Mouse (Mus musculus) liver, adult (tissue): ENCODE measurements at regions not wholly inside any gene's neighbourhood (a gene's known extent, or its start where the extent isn't known, plus 50 kb on each side); places are given as distances from the start of the nearest gene placed in this dataset.
A peak's percentile ranks its signal among the peaks of the same experiment; 100 is the strongest.

Experiments
- GATA4 ChIP-seq: IDR thresholded peaks from 2 replicates; pipeline ENCODE4 v1.6.1; 2014; ENCODE audit warnings: mild to moderate bottlenecking, low read length; ENCODE audit not compliant: insufficient replicate concordance

DNA sequence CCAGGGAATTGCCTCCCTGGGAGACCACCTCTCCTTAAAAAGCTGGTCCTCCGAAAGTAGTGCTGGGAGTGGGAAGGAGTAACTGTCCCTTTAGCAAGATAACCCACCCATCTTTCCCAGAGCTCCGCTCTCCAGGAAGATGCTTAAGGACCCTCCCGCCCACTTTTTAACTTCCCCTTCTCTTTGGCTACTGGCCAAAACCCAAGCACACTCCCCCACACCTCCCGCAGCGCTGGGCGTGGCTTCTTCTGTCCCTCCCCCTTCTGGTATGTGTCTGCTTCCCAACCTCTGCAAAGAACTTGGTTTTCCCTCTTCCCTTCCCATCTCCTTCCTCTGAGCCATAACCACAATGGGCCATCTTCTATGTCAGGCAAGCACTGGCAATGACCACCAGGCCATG, 85.4 kb downstream of the Rpap3 start:
- TF ChIP-seq GATA4, result no peak

DNA sequence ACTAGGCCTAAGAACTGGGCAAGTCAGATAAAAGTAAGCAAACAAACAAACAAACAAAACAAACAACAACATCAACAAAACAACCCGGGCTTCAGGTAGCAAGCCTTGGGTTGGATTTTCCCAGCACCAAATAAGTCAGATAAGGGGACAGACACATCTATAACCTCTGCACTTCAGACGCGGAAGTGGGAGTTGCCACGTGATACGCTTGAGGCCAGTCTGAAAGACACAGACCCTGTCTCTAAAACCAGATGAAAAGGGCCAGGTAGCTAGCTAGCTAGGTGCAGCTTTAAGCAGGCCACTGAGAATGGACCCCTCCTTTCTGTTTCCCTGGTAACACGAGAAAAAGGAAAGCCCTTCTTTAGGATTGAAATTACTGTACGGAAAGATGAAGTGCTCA, 85.9 kb downstream of the Rpap3 start:
- TF ChIP-seq GATA4, result no peak

DNA sequence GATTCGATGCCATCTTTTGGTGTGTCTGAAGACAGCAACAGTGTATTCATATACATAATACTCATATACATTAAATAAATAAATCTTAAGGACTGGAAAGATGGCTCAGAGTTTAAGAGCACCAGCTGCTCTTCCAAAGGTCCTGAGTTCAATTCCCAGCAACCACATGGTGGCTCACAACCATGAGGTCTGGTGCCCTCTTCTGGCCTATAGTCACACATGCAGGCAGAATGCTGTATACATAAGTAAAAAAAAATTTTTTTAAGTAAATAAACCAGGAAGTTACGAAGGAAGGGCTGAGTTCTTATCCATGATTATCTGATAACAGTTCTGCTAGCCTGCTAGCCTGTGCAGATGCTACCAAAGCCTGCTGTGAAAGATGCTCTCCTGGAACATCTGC, 93.3 kb downstream of the Rpap3 start:
- TF ChIP-seq GATA4, result no peak

DNA sequence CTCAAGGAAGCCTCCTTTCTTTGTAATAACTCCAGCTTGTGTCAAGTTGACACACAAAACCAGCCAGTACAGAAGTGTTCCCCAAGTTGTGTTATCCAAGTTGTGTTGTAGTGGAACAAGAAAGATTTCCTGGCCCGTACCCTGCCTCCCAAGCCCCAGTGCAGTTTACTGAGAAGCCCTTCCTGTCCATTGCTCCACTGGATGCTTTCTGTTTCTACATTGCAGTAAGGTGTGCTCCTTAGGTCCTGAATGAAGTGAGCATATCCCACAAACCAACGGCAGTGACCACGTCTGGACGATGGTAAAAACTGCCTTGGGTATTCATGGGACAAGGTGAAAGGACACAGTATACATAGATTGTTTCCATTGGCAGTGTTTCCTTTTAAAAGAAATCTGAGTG, 94.9 kb downstream of the Rpap3 start:
- TF ChIP-seq GATA4, result no peak

DNA sequence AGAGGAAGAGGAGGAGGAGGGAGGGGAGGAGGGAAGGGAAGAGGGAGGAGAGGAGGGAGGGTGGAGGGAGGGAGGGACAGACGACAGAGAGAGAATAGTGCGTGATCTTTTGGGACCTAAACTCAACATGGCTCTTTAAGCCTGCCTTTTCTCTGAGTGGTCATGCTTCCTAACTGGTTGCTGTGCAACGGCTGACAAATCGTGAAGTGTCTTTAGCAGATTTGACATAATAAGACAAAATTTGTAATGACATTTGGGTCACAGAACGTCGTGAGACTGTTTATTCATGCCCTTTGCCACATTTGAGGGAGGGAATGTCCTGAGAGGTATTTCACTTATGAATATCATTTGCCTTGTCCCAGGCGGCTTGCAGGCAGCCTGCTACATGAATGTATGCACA, 96.1 kb downstream of the Rpap3 start:
- no peak for TF ChIP-seq GATA4

DNA sequence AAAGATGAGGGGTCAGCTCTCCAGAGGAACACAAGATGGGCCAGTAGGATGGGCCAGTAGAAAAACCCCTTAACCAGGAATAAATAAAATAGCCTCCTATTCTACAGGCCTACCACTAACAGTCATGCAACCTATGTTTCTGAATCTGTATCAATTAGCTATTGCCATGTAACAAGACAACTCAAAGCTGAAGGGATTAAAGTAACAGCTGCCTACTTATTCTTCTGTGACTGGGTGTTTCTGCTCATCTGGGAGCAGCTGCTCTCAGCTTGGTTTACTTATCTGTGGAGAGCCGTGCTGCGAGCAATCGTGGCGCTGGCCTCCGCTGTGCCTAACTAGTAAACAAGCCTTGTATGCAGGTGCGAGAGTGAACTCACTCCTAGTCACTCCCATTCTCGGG, 97.0 kb downstream of the Rpap3 start:
- TF ChIP-seq GATA4, result no peak

DNA sequence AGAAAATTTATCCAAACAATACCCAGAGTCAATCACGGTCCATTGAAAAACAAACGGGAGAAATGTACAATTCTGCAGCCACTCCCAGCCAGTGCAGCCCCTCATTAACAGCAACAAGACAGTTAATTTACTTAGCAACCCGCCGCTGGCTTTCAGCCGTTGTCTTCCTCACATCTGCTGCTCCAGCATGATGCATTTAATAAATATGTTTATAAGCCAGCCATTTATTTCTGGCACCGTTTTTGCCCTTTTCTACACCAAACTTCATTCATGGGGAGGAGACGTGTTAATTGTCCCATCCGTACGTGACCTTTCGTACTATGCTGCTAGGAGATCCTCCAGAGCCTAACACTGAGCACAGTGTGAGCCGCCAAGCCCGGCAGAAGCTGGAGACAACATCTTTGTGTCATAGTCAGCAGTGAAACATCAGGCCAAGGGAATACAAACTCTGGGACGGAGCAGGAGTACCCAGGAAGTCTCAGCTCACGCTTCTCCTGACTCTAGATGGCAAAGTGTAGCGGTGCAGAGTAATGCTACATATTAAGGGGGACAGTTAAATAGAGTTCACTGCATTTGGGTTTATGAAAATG, 97.9 kb downstream of the Rpap3 start:
- no peak for TF ChIP-seq GATA4

DNA sequence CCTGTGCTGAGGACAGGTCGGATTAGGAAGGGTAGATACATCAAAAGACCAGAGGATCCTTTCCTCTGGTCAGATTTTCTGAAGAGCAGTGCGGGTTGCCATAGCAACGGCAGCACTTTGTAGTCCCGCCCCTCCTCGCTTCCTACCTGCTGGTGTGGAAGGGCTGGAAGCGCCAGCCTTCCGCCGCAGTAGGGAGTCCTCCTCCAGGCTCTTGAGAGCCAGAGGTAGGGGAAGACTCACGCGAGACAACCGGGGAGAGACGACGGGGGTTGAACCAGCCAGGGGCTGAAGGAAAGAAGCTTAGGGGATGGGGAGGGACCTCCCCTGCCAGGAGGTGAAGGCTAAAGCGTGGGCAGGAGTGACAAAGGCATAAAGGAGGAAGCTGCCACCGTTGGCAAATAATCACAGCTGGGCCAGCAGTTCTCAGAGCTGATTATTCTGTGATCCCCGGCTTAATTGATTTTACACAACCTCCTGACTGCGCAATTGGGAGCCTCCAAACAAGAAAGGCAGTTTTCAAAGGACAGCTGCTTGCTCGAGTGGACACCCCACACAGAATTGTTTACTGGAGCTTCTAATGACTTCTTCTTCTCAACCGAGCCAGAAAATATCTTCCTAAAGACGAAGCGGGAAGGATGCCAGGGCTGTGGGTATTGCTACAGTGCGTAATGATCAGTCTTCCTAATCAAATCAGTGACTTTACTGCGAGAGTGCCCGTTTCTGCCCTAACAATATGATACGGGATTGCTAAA, 98.8 kb downstream of the Rpap3 start:
- TF ChIP-seq GATA4, result no peak

DNA sequence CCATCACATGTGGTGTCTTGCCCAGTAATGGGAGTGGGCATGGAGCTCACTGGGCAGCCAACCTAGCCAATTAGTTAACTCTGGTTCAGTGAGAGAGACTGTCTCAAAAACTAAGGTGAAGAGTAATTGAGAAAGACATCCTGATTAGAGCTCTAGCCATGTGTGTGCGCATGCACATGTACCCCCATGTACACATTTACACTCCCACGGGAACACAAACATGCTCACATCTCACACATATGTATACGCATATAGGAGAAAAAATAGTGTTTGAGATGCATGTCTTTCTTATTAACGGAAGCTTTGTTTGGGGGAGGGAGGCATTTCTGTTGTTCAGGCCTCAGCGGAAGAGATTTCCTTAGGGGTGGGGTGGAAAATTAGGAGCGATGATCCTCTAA, 99.4 kb downstream of the Rpap3 start:
- no peak for TF ChIP-seq GATA4

DNA sequence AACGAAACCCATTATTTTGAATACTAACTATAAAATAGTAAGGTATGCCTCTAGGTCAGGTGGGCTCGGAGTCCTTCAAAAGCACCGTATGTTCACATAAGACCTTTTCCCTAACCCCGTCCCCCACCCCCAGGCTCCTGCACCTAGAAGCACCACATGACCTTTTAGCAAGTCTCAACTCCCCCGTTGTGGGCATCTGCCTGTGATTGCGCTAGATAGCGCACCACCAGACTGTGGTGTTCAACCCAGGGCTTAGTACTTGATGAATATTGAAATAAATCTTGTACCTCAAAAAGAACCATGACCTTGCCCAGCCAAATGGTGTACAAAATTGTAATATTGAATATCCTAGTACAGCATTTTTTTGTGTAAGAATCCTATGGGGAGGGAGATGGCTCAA, 99.8 kb downstream of the Rpap3 start:
- no peak for TF ChIP-seq GATA4

DNA sequence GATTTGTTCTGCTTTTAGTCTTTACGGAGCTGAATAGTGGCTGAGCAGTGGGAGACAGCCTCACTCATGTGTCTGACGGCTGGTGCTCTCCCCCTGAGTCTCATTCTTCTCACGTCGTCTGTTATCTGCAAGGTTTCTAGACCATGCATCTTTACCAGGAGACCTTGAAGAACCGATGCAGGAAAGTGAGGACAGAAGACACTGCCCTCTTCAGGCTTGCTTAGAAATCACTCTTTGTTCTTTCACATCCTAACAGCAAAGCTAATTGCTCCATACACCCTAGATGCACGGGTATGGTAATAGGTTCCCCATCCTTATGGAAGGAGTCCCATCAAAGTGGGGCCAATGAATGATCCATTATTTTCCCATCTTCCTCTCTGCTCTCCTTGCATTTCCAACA, 102.1 kb downstream of the Rpap3 start:
- TF ChIP-seq GATA4, result no peak

DNA sequence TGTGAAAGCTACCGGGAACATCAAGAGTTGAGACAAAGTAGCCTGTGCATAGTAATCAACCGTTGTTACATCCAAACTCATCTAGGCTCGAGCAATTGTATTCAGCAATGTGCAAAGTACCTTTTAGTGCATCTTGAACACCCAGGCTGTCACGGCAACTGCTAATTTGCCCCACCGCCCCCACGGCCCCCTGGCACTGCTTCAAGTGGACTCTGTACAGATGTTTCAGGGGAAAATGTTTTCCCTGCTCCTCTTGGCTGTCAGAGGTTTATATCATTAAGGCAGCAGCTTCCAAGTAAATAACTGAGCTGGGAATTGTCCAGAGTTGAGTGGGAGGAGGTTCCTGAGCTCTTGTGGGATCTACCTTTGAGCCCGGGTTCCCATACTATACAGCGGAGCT, 107.4 kb downstream of the Rpap3 start:
- TF ChIP-seq GATA4, result no peak

DNA sequence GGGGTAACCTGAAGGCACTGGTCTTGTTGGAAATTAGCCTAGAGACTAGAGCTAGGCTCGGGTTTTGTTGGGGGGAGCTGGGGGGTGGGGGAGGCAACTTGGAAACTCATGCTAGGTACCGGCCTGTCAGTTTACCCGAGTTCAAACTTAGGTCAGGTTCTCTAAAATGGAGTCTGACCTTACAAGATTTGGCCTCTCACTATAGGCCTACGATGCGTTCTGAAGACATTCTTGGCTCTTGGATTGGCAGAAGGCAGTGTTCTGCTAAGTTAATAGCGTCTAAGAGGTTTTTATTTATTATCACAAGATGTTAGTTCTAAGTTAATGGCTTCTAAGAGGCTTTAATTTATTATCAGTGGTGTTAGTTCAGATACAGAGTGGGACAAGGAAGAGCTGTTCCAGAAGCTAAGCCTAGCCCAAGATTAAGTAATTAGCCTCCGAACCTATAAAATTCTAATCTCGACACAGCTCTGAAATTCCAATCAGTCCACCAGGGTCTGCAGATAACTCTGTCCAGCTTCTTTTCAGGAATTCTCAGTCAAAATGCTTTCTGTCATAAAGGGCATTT, 109.0 kb downstream of the Rpap3 start:
- TF ChIP-seq GATA4, result no peak

DNA sequence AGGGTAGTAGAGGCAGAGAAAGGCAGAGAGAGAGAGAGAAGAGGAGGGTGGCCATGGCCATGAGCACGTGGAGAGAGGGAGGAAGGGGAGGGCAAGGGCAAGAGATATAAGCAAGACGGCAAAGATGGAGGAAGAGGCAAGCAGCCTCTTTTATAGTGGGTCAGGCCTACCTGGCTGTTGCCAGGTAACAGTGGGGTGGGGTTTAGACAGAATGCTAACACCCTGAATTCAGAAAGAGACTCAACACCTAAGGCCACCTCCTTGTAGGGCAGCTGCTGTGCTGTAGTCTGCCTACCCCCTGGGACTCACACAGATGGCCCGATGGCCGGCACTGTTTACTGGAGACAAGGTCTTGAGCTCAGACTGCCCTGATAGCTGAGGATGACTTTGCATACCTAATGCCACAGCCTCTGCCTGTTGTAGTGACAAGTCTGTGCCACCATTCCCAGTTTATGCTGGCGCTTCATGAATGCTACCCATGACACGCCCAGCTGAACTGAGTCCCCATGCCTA, 110.3 kb downstream of the Rpap3 start:
- no peak for TF ChIP-seq GATA4

DNA sequence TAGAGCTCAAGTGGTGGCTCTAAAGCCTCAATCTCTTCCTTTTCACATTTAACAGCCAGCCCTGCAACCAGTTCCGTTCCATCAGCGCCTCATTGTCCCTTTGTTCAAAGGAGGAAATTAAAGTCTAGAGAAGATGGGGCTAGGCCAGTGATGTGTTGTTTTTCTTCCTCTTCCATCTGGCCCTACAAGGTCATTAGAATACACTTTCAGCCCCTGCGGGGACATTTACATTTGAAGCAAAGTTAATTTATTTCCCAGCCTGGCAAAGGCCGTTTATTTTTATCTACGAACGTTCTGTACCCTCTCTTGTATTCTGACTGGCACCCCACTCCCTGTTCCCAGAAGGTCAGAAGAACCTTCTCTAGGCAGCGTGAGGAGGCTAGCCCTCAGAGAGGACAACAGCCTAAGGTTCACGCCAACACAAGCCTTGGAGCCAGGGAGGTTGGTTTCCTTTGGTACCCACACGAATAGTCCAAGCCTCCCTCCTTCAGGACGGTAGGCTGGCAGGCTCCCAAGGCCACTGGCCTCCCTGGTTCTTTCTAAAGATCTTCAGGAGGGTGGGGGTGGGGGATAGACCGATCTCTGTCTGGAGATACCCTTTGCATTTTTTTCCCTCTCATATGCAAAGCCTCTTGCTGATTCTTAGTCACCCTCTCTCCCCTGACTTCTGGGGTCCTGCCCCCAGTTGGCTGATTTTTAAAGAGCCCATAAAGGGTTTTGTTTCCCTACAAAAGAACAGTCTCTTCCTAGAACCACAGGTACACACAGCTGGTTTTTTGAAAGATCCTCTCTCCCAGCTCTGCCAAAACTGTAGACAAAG, 111.6 kb downstream of the Rpap3 start:
- peak; percentile 54; the same call in 1 of the 2 replicates for TF ChIP-seq GATA4

DNA sequence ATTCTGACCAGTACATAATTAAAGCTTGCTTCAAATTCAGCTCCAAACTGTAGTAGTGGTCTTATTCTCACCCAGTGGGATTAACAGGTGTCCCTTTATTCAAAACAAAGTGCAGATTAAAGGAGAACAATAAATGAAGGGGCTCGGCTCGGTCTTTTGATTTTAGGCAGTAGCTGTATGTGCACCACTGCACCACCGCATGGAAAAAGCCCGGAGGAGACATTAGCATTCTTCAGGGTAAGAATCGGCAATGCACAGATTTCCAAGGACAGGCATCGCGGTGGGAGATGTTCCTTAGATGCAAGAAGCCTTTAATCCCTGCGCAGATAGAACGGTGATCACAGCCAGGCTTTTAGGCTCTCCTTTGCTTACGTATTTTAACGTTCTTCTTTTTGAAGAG, 112.8 kb downstream of the Rpap3 start:
- no peak for TF ChIP-seq GATA4

DNA sequence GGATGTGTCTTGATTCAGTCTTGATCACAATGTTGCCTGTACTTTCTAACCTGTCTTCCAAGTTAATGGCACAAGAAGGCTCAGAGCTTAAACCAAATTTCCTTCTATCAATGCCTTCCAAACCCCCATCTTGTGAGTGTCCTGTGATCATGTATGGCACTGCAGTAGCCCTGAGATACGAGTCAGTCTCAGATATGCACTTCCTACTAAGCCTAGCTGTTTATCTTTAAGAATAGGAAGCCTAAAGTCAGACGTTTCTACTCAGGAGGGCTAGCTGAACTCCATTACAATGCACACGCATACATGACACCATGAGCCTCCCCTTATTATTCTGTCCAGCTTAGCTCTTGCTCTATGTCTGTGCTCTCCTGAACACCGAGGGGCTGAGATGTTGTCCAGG, 114.2 kb downstream of the Rpap3 start:
- peak; percentile 64; the same call in 1 of the 2 replicates for TF ChIP-seq GATA4
